Mouse (Mus musculus): Measurements from ENCODE around the gene Prnp.

Prnp gene

GRCm38 (mm10) chr2:131909683-131910572, at the start of gene Prnp, which contains the start of gene Prn:
Gene Prnp, plus strand, starts transcription at chr2:131909928.
Gene Prn, plus strand, starts transcription at chr2:131909957.
- in situ Hi-C loops (cut with MboI, MseI) = loop anchor here (10.0 kb wide), 1 partner anchor 665 kb away; no protein-coding TSS in a partner anchor

GRCm38 (mm10) chr2:131862617-131863275, 47.0 kb upstream of the Prnp start:
- in situ Hi-C loops (cut with MboI, MseI) = no loop called here

- in situ Hi-C loops (cut with MboI, MseI) = no loop called here
Measured at GRCm38 (mm10) chr2:131863472-131863871, 46.3 kb upstream of the Prnp start.

- in situ Hi-C loops (cut with MboI, MseI) = no loop called here
Measured at GRCm38 (mm10) chr2:131864262-131864796, 45.4 kb upstream of the Prnp start.

GRCm38 (mm10) chr2:131866676-131867075, 43.1 kb upstream of the Prnp start:
- in situ Hi-C loops (cut with MboI, MseI) = no loop called here

GRCm38 (mm10) chr2:131868983-131869382, 40.7 kb upstream of the Prnp start:
- in situ Hi-C loops (cut with MboI, MseI) = no loop called here

GRCm38 (mm10) chr2:131873376-131873775, 36.4 kb upstream of the Prnp start:
- in situ Hi-C loops (cut with MboI, MseI) = no loop called here

GRCm38 (mm10) chr2:131876551-131877265, 33.0 kb upstream of the Prnp start:
- in situ Hi-C loops (cut with MboI, MseI) = no loop called here

- in situ Hi-C loops (cut with MboI, MseI) = loop anchor here (5.0 kb wide), 1 partner anchor 54 kb away; no protein-coding TSS in a partner anchor
Measured at GRCm38 (mm10) chr2:131881766-131882165, 28.0 kb upstream of the Prnp start.

GRCm38 (mm10) chr2:131883136-131883535, 26.6 kb upstream of the Prnp start:
- in situ Hi-C loops (cut with MboI, MseI) = loop anchor here (5.0 kb wide), 1 partner anchor 56 kb away; no protein-coding TSS in a partner anchor

- in situ Hi-C loops (cut with MboI, MseI) = no loop called here
Measured at GRCm38 (mm10) chr2:131886503-131887160, 23.1 kb upstream of the Prnp start.

GRCm38 (mm10) chr2:131888233-131888632, 21.5 kb upstream of the Prnp start:
- in situ Hi-C loops (cut with MboI, MseI) = no loop called here

GRCm38 (mm10) chr2:131892534-131892933, 17.2 kb upstream of the Prnp start:
- in situ Hi-C loops (cut with MboI, MseI) = no loop called here

- in situ Hi-C loops (cut with MboI, MseI) = loop anchor here (5.0 kb wide), 1 partner anchor 42 kb away; no protein-coding TSS in a partner anchor
Measured at GRCm38 (mm10) chr2:131895106-131895505, 14.6 kb upstream of the Prnp start.

- in situ Hi-C loops (cut with MboI, MseI) = loop anchor here (5.0 kb wide), 1 partner anchor 41 kb away; no protein-coding TSS in a partner anchor
Measured at GRCm38 (mm10) chr2:131896011-131896410, 13.7 kb upstream of the Prnp start.

GRCm38 (mm10) chr2:131897336-131898109, 12.2 kb upstream of the Prnp start:
- in situ Hi-C loops (cut with MboI, MseI) = loop anchor here (5.0 kb wide), 1 partner anchor 40 kb away; no protein-coding TSS in a partner anchor

- in situ Hi-C loops (cut with MboI, MseI) = loop anchor here (10.0 kb wide), 1 partner anchor 672 kb away; no protein-coding TSS in a partner anchor
Measured at GRCm38 (mm10) chr2:131902423-131902822, 7.3 kb upstream of the Prnp start.

- in situ Hi-C loops (cut with MboI, MseI) = loop anchor here (10.0 kb wide), 1 partner anchor 672 kb away; no protein-coding TSS in a partner anchor
Measured at GRCm38 (mm10) chr2:131902867-131903266, 6.9 kb upstream of the Prnp start.

GRCm38 (mm10) chr2:131905025-131905424, 4.7 kb upstream of the Prnp start:
- in situ Hi-C loops (cut with MboI, MseI) = loop anchor here (10.0 kb wide), 1 partner anchor 670 kb away; no protein-coding TSS in a partner anchor

GRCm38 (mm10) chr2:131905776-131906175, 4.0 kb upstream of the Prnp start:
- in situ Hi-C loops (cut with MboI, MseI) = loop anchor here (10.0 kb wide), 1 partner anchor 669 kb away; no protein-coding TSS in a partner anchor
